Comparison of ENCODE assay signal across 20 mouse cellular contexts in genomic region chr11:88739574-88740295, GRCm38 (mm10). TPM values are rescaled to one million over a fixed set of nuclear protein-coding genes. Genes with fewer than 3 reads are reported as not detected.
DNase-seq lines count a peak whose midpoint lies in the region; ATAC-seq and TF ChIP-seq lines count a peak whose summit lies in the region.
"Had no signal": no experiment of that assay in that cellular context is flagged by ENCODE, and none has a peak within 500 bp of the region (broad histone marks: within the 10 kb centered on the region; RNA-seq: fewer than 3 reads in every experiment).

No protein-coding gene starts in this region.

- no peaks in the 10 kb centered on the region for H3K36me3 ChIP-seq in ES-E14 (ENCODE audit: control insufficient read depth, insufficient read depth, low read length, poor library complexity, severe bottlenecking)
- H3K36me3 ChIP-seq: embryonic facial prominence, embryonic 12.5 days; forebrain, embryonic 12.5 days; heart, embryonic 15.5 days; hindbrain, embryonic 13.5 days had no signal

- H3K4me3 ChIP-seq in ES-E14 (ENCODE audit: insufficient read depth in 1 of 2, low read depth in 1 of 2, low read length in 2 of 2, poor library complexity in 1 of 2, severe bottlenecking in 1 of 2): no peak overlapping the region
- H3K4me3 ChIP-seq: embryonic facial prominence, embryonic 12.5 days; forebrain, embryonic 12.5 days; heart, adult 2 months; heart, embryonic 15.5 days; hindbrain, embryonic 13.5 days had no signal

- no peak for ATAC-seq in monocyte, adult 5-6 weeks (replicated peaks; ENCODE audit: insufficient number of reproducible peaks, low FRiP score, low TSS enrichment, poor library complexity, severe bottlenecking)
- ATAC-seq: forebrain, embryonic 16.5 days; hindbrain, postnatal 0 days had no signal

- DNase-seq in 416B (ENCODE audit: low read depth) (peak; percentile 27), ES-E14 (ENCODE audit: low read depth, low spot score) (no peak)
- DNase-seq in lung, postnatal 10 days: peak; percentile 66
- DNase-seq in lung, postnatal 4 days: peak; percentile 46 to 66
- DNase-seq in adrenal gland, adult (ENCODE audit: inconsistent age in 2 of 2, low spot score in 1 of 2): no peak
- DNase-seq: adrenal gland, adult 8-10 months; adrenal gland, postnatal 36 days; cerebellum, adult 2 months; cerebellum, postnatal 10 days; embryo, embryonic 11 days; gastrocnemius, postnatal 14 days; heart, adult 2 months; heart, postnatal 14 days had no signal

- in situ Hi-C loops in ES-E14 (cut with MboI; ENCODE audit: low sequenced_read_pairs in 2 of 2, unreplicated experiment in 2 of 2): no loop called here

- H3K9me3 ChIP-seq in ES-E14 (ENCODE audit: control insufficient read depth, insufficient read depth, low read depth, low read length): no peaks in the 10 kb centered on the region
- H3K9me3 ChIP-seq: embryonic facial prominence, embryonic 12.5 days; forebrain, embryonic 12.5 days; heart, embryonic 15.5 days; hindbrain, embryonic 13.5 days had no signal

- H3K9ac ChIP-seq in ES-E14 (ENCODE audit: insufficient read depth, low read depth, low read length, poor library complexity, severe bottlenecking): no peak overlapping the region
- H3K9ac ChIP-seq: embryonic facial prominence, embryonic 12.5 days; forebrain, embryonic 12.5 days; heart, embryonic 15.5 days; hindbrain, embryonic 13.5 days had no signal

- peak overlapping the region; percentile 55; the same call in 1 of the 2 replicates for H3K27ac ChIP-seq in ES-E14 (ENCODE audit: insufficient read depth, low read depth, low read length, poor library complexity, severe bottlenecking)
- H3K27ac ChIP-seq: embryonic facial prominence, embryonic 12.5 days; forebrain, embryonic 12.5 days; heart, adult 2 months; heart, embryonic 15.5 days; hindbrain, embryonic 13.5 days; hindbrain, postnatal 0 days had no signal

- peaks cover 0 to 5% of the 10 kb centered on the region in 2 experiments; a peak in 2 of 4 replicates for H3K4me1 ChIP-seq in ES-E14 (ENCODE audit: control insufficient read depth in 2 of 2, insufficient read depth in 2 of 2, low read length in 2 of 2, poor library complexity in 1 of 2)
- H3K4me1 ChIP-seq: embryonic facial prominence, embryonic 12.5 days; forebrain, embryonic 12.5 days; heart, embryonic 15.5 days; hindbrain, embryonic 13.5 days had no signal

TF ChIP-seq in ES-E14, 5 proteins besides CTCF, POLR2A, EP300 and RAD21:
- TF ChIP-seq ZNF384 (IDR thresholded peaks at IDR 0.05; ENCODE audit: low read depth, low read length) (peak; percentile 68; the same call in 1 of the 2 replicates), HCFC1 (IDR thresholded peaks at IDR 0.05; ENCODE audit: borderline replicate concordance, insufficient read depth, low read length) (no peak)

RNA-seq across cellular contexts. Expression of gene Msi2, which starts 21.4 kb away (rescaled TPM):
- total RNA-seq in ES-E14 (2012; rRNA removed): 66.4 and 94.8 TPM in 2 replicates
- total RNA-seq in monocyte, adult 5-6 weeks (2017): 19.4 to 72.0 TPM (median 35.2 TPM) in 3 replicates

Comparison
In these comparisons a context has a peak if more than half of its experiments do, and no peak if none do; other contexts are left out.
1. DNase-seq: peak in 416B (single experiment), lung, postnatal 10 days (single experiment) and lung, postnatal 4 days (2 of 2); none in ES-E14 (single experiment) and adrenal gland, adult (0 of 2).